ENCODE assay signal across 9 mouse cellular contexts in genomic region chr12:110277965-110278307, GRCm38 (mm10). TPM values are rescaled to one million over a fixed set of nuclear protein-coding genes. Genes with fewer than 3 reads are reported as not detected.
A peak's percentile ranks its signal among the peaks of the same experiment; 100 is the strongest.
DNase-seq lines count a peak whose midpoint lies in the region; ATAC-seq and TF ChIP-seq lines count a peak whose summit lies in the region.
"Had no signal": no experiment of that assay in that cellular context is flagged by ENCODE, and none has a peak within 500 bp of the region (broad histone marks: within the 10 kb centered on the region; RNA-seq: fewer than 3 reads in every experiment).

No protein-coding gene starts in this region.

- peak; percentile 25; the same call in 1 of the 2 replicates for TF ChIP-seq CTCF in kidney, postnatal 0 days (IDR thresholded peaks at IDR 0.05; ENCODE audit: low read depth)

- WGBS in heart, embryonic 13.5 days: 1% methylated on average over 38 of the region's 58 CpGs
- WGBS in kidney, postnatal 0 days: under 1% methylated on average over 25 of the region's 58 CpGs

- no peak for ATAC-seq in heart, embryonic 13.5 days (ENCODE audit: extremely low read depth, insufficient number of reproducible peaks, low FRiP score, low TSS enrichment)
- ATAC-seq in kidney, postnatal 0 days (replicated peaks; ENCODE audit: low FRiP score, low read depth): no peak

- peak overlapping the region; percentile 50 for H3K4me3 ChIP-seq in heart, embryonic 13.5 days
- H3K4me3 ChIP-seq in kidney, postnatal 0 days (replicated peaks; ENCODE audit: low read depth, low read length): peak overlapping the region; percentile 47

- H3K4me2 ChIP-seq in heart, embryonic 13.5 days: peak overlapping the region; percentile 70
- H3K4me2 ChIP-seq in kidney, postnatal 0 days (ENCODE audit: low read length): peak overlapping the region; percentile 70

- H3K4me1 ChIP-seq in heart, embryonic 13.5 days: peaks cover 15% of the 10 kb centered on the region
- peaks cover 6% of the 10 kb centered on the region for H3K4me1 ChIP-seq in kidney, postnatal 0 days (replicated peaks; ENCODE audit: insufficient read depth, low read length)

- no peak overlapping the region for H3K9ac ChIP-seq in heart, embryonic 13.5 days
- no peak overlapping the region for H3K9ac ChIP-seq in kidney, postnatal 0 days (ENCODE audit: low read depth, low read length)

- H3K9me3 ChIP-seq in heart, embryonic 13.5 days: no peaks in the 10 kb centered on the region
- no peaks in the 10 kb centered on the region for H3K9me3 ChIP-seq in kidney, postnatal 0 days (replicated peaks; ENCODE audit: low read length)

- H3K27ac ChIP-seq in heart, embryonic 13.5 days (replicated peaks): no peak overlapping the region
- no peak overlapping the region for H3K27ac ChIP-seq in kidney, postnatal 0 days

- DNase-seq in lung, adult 18-20 months: peak; percentile 6 to 17
- DNase-seq in lung, postnatal 25 days (ENCODE audit: low spot score): no peak
- peak; percentile 40 for DNase-seq in kidney, postnatal 0 days (ENCODE audit: low spot score)
- peak; percentile 37 to 46 for DNase-seq in lung, postnatal 4 days
- DNase-seq in B cell, adult 2 months: no peak
- DNase-seq in ovary, adult 18-20 months (ENCODE audit: low spot score): no peak
- no peak for DNase-seq in spleen, postnatal 36 days (ENCODE audit: low spot score in 2 of 2)

- H3K36me3 ChIP-seq in heart, embryonic 13.5 days: no peaks in the 10 kb centered on the region
- no peaks in the 10 kb centered on the region for H3K36me3 ChIP-seq in kidney, postnatal 0 days (ENCODE audit: insufficient read depth, low read length)
- H3K36me3 ChIP-seq: G1E had no signal

- H3K27me3 ChIP-seq in heart, embryonic 13.5 days (replicated peaks): peaks cover 100% of the 10 kb centered on the region
- H3K27me3 ChIP-seq in kidney, postnatal 0 days (ENCODE audit: insufficient read depth, low read length): peaks cover 77% of the 10 kb centered on the region

RNA-seq across cellular contexts. Expression of gene Dio3, which starts 0.9 kb away (rescaled TPM):
- polyA plus RNA-seq in heart, embryonic 13.5 days (2015; fragmentation: Nextera tagmentation; extraction: Ambion mirVana): 0.25 and 0.27 TPM in 2 replicates
- 0.20 and 0.22 TPM in 2 replicates for polyA plus RNA-seq in kidney, postnatal 0 days (2015; fragmentation: Nextera tagmentation; extraction: Ambion mirVana)
- polyA plus RNA-seq: G1E had no signal

Comparison
In these comparisons a context has a peak if more than half of its experiments do, and no peak if none do; other contexts are left out.
1. DNase-seq: peak in lung, adult 18-20 months (2 of 2), kidney, postnatal 0 days (single experiment) and lung, postnatal 4 days (2 of 2); none in lung, postnatal 25 days (single experiment), B cell, adult 2 months (0 of 2), ovary, adult 18-20 months (single experiment) and spleen, postnatal 36 days (0 of 2).